Mouse (Mus musculus): ENCODE data around the gene Retreg1. TPM values are rescaled to one million over a fixed set of nuclear protein-coding genes. Genes with fewer than 3 reads are reported as not detected.

Gene Retreg1
- total RNA-seq, 4 experiments from 2014 or later: 197 to 344 (median 283) TPM

DNA sequence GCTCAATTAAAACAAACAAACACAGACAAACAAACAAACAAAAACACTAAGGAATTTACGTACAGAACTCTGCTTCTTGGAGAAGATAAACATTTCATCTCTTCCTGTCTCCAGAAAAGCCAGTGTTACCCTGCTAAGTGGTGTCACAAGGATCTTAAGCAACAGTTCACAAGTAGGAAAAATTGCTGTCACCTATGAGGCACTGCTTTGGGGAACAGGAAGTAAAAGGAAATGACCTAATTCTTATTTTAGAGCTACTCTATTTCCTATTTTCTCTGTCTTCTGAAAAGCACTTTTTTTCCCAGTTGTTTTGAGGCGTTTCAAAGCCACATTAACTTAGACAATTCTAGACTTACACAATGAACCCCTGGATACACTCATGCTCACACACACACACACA, 12.6 kb upstream of the Retreg1 start:
- no peak for DNase-seq (ENCODE audit: low spot score)

DNA sequence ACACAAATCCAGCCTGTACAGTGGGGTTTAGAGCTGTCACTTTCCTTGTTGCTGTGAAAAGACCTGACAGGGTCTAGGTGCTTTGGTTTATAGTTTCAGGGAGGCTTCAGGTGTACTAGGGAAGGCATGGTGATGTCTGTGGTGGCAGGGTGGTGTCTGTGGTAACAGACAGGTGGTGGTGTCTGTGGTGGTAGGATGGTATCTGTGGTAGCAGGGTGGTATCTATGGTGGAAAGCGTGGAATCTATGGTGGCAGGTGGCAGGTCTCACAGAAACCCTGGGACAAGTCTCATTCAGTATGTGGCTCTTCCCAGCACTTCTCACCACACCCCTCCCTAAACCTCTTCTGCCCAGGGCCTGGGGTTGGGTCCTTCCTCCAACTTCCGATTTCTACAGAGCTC, 8.7 kb upstream of the Retreg1 start:
- no peak for DNase-seq (ENCODE audit: low spot score)

DNA sequence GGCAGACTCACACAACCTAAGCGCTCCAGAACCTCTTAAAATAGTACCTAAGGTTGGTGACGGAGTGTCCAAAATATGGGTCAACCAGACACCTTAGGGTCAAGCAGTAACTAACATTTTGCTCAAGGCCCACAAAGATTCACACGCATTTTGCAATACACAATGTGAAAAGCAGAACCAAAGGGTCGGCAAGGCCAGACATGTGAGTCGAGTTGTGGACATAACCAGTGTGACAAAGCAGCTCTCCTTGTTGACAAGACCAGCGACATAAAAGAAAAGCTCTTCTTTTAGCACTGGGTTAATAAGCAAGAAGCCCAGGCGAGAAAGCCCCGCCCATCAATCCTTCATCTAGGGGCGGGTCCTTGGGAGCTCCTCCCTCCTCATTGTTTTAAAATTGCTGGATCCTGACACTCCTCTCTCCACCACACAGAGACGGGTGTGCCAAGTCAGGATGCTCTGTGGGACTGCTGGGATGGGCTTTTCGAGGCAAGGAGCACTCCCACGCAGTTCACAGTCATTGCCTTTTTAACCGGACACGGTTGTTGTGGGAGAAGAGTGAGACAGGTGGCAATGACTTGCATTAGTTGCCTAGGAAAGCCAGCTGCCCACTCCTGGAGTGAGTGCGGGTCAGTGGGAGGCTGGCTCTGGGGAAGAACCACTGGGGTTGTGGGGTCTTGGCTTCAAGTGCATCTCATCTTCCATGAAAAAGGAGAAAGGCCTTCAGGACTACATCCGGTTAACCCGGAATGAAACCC, 7.9 kb upstream of the Retreg1 start:
- no peak for DNase-seq (ENCODE audit: low spot score)

DNA sequence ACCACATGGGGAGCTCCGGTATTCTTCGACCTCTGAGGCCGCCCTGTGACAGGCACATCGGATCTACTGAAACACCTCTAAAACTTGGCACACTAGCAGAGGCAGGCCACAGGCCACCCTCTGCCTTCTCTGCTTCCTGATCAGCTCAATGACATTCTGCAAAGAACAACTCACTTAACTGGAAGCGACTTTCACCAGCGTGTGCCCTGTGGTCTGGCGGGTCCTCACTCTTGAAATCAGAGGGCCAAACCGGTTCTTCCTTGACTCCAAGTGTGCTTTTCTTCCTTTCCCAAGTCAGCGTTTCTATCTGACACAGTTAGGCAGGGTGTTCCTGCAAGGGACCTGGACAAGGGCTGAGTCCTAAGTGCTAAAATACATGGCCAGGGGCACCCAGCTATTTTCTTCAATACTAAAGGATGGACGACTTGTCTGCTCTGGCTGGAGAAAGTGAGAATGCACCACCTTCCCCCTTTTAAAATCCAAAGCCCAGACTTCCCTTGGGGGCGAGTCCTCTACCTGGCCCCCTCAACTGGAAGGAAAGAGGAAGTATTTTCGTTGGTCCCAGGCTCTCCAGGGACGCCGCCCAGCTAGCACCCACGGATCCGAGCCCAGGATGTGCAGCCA, 406 bp upstream of the Retreg1 start:
- no peak for DNase-seq (ENCODE audit: low spot score)

DNA sequence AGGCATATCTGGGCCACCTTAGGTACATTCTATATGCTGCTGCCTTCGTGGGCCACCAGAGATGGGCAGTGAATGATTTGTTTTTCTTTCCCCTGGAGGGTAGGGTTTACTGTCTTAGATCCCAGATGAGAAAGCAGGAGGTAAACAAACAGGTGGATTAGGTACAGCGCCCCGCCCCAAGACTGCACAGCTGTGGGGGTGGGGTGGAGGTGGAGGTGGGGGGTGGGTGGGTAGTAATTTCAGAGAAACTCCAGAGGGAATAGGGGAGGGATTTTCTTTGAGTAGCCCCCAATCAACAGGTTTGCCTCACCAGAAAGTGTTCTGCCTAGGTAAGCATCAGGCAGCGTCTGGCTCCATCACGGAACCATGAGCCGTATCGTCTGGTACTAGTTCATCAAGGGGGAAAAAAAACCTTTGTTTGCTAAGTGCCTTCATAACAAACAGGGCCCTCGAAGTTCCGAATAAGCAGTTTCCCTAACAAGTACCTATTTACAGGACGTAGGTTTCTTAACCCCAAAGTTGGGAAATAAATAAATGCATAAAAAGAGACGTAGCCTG, 1.1 kb downstream of the Retreg1 start:
- DNase-seq (ENCODE audit: low spot score): no peak

DNA sequence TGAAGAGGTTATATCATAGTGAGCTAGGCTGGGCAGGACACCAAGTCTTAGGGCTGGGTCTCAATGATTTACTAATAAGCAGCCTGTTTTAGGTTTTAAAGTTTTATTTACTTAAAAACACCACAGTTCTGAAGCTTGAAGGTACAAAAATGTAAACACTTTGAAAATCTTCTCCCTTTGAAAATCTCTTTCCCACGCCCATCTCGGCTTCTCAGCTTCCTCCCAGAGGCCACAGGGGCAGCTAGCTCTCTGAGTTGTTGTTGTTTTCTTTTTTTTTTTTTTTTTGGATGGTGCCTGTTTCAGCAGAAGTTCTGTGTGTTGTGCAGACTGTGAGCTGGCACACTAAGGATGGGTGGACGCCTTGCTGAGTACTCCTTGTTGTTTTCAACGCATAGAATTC, 1.8 kb downstream of the Retreg1 start:
- DNase-seq (ENCODE audit: low spot score): no peak

DNA sequence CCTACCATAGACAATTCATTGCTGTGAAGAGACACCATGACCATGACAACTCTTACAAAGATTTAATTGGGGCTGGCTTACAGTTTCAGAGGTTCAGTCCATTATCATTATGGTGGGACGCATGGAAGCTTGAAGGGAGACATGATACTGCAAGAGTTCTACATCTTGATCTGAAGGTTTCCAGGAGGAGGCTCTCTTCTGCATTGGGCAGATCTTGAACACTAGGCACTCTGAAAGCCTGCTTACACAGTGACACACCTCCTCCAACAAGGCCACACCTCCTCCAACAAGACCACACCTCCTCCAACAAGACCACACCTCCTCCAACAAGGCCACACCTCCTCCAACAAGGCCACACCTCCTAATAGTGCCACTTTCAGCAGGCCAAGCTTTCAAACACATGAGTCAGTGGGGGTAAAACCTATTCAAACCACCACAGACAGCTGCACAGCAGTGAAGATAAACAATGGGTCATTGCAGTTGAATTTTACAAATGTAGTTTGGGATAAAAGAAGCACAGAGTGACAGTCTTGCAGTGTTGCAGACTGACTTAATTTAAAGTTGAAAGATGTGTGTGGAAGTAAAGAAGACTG, 4.7 kb downstream of the Retreg1 start:
- no peak for DNase-seq (ENCODE audit: low spot score)

DNA sequence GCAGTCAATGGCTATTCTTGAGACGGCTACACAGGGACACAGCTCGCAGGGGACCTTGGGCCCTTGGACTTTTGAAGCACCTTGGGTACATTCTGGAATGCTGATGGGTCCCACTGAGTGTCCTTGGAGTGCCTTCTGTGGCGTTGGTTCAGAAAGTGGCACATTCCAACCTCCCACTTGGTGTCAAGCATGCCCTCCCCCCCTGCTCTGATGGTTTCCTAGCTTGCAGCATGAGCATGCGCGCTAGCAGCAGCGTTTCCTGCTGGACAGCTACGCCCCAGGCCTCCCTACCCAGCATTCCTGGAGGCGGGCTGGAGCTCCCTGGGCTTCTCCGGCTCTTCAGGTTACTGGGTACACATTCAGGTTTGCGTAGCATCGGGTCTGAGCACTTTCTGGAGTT, 7.6 kb downstream of the Retreg1 start:
- no peak for DNase-seq (ENCODE audit: low spot score)

DNA sequence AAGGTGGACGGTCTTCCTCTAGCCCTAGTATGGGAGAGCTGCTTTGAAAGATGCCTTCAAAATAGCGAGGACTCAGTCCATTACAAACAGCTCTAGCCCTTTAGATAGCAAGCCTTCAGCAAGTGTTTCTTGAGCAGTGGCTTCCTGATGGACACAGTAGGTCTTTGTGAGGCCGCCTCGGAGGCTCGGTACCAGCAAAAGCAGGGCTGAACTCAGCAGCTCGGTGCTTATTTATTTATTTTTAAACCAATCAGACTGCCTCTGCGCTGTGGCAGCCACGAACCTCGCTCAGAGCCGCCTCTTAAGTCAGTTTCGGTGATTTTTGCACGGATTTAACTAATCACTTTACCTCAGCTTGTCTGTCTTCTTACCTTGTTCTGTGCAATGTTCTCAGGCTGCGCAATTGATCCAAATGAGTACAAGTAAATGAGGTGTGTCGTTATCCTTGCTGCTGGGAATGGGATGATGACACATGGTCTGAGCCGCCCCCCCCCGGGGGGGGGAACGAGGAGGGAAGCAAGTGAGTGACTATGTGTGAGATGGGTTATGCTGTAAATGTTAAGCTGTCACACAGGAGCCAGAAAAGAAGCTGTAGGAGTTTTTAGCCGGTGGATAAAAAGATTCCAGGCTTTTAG, 11.4 kb downstream of the Retreg1 start:
- no peak for DNase-seq (ENCODE audit: low spot score)

DNA sequence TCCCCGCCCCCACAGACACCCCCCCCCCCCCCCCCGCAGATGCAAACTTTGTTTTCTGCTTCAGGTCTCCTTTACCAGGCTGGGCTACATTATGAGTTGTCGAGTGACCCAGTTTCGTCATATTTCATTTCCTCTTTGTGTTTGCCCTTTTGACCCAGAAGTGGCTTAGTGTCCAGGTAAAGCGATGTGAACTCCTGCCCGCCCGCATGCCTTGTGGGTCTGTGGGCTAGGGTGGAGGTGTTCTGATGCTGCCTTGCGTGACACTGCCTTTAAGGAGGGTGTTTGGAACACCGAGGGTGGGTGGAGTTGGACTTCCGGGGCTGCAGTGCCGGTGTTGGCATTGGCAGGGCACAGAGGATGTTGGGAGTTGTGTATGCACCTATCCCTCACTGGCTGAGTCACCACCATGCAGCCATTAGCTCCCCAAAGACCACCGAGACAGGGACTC, 15.7 kb downstream of the Retreg1 start:
- DNase-seq (ENCODE audit: low spot score): no peak

DNA sequence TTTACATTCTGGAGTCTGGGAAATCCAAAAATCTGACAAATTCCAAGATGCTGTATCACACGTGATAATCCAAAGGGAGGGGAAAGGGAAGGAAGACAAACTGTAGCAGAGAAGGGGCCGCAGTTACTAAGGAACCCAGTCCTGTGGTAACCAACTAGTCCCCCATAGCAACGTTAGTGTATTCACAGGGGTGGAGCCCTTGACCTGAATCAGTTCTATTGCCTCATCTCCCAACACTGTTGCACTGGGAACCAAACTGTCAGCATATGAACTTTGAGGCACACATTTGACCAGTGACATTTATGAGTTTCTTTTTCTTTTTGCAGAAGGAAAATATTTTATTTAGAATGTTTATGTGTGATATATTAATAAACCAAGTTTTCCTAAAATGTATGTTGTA, 16.5 kb downstream of the Retreg1 start:
- no peak for DNase-seq (ENCODE audit: low spot score)

DNA sequence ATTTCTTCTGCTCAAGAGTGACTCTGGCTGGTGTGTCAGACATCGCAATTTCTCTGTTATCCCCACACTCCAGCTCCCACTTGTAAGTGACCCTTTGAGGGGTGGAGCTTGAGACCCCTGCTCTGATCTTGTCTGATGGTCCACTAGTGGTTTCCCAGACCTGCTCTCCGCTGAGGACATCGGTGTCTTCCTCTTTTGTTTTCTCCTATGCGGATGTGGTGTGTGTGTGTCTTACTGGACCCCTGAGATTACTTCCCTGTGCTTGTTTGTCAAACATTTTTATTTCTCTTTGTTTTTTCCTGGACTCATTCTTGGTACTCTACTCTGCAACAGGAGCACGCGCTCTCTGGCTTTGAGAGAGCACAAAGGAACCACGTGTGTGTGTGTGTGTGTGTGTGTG, 18.9 kb downstream of the Retreg1 start:
- DNase-seq (ENCODE audit: low spot score): no peak

DNA sequence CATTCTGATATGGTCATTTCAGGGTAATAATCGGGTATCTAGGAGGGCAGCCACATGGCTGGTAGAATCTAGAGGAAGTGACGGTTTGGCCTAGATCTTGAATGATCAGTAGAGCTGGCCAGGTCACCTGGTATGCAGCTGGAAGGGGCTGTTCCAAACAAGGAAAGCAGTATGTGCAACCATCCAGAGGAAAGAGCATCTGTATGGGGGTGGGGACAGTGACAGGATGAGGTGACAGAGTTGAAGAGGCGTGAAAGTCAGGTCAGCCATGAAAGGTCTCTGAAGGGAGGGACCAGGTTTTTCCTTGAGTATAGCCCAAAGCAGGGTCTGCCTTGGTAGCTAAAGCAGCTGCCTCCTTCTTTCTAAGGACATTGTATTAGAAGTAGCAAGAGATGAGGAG, 22.6 kb downstream of the Retreg1 start:
- DNase-seq (ENCODE audit: low spot score): no peak

DNA sequence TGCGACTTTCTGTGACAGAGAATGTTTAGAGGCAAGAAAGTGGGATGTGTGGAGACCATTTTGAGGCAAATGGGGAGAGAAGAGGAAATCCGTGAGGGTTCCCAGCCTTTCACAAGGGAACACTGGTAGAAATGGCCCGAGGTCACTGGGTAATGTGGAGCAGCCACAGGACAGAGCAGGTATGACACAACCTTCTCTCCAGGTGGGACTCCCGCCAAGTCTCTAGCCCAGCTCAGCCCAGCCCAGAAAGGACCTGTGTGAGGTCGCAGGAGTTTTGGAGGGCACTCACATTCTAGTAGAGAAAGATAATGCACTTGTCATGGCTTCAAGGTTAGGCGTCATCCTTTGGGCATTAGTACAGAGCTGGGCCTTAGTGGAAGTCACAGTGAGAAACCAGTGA, 23.1 kb downstream of the Retreg1 start:
- DNase-seq (ENCODE audit: low spot score): no peak

DNA sequence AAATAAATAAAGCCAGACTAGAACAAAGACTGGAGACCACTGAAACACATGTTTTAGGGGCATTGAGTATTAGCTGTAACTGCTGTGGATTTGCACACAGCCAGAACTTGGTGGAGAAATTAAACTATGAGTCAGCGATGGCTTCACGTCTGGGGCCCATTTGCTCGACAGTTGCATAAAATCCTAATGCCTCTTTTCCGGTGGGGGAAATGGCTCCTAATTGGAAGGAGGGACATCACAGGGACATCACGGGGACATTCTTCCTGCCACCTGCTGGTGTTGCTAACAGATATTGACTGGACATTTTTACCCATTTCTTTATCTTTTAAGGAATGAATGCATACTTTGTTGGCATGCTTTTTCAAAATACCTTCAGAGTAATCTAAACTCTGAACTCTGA, 26.1 kb downstream of the Retreg1 start:
- DNase-seq (ENCODE audit: low spot score): no peak

DNA sequence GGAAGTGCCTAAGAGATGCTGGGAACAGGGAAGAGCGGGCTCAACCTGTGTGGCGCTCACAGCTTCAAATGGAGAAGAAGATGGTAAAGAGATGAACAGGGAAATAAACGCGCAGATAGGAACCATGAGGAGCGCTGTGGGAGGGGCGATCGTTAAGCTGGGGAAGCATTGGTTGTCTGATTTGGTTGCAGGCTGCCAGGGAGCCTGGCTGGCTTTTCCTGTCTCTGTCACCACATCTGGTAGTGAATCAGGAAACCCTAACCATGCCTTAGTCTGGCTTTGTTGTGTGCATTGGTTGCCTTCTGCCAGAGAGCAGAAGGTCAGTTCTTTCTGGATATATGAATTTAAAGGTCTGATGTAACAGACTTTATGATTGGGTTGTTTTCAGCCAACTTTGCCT, 28.5 kb downstream of the Retreg1 start:
- DNase-seq (ENCODE audit: low spot score): no peak

DNA sequence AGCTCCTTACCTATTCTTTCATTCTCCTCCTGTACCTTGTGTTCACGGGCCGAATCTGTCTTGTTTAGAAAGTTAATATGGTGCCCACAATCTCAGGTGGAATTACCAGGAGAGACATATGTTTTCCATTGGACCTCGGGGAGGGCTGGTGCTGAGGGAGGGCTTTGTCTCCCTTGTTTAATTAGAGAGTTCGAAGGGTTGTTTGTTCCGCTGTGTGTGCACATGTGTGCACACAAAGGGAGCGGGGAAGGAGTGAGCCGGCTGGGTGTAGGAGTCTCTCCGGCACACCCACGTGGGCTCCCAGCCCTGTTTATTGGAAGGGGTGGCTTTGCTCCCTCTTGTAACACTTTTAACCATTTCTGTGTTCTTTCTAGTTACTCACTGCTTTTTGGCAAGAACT, 29.1 kb downstream of the Retreg1 start:
- DNase-seq (ENCODE audit: low spot score): no peak

DNA sequence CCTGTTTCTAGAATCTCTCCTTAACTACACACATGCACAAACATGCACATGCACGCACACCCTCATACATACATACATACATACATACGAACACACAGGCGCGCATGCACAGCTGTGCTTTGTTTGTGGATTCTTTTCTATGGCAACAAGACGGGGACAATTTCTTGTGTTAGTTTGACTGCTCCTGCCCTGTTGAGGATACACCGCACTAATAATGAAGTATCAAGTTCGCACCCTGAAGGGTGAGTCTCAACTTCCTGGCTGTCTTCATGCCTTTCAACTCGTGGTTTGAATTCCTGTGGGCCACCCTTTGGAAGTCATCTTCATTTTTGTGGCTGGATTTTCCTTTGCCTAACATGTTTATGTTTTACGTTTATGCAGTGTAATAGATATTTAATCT, 29.7 kb downstream of the Retreg1 start:
- DNase-seq (ENCODE audit: low spot score): no peak

DNA sequence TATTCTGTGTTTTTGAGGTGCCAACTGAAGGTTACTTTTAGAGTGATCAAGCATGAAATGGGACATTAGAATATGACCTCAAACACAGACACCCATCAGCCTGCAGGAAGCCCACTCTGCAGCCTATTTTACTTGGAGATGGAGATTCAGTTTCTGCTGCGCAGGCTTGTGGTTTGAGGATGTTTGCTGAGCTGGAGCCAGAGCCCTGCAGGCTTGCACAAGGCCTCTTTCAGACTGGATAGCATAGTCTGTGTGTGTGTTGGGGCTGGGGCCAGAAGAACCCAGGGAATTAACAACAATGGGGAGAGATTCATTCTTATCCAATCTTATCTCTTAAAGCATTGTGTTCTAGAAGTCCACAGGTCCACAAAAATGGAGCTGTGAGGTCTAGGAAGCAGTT, 30.6 kb downstream of the Retreg1 start:
- no peak for DNase-seq (ENCODE audit: low spot score)

DNA sequence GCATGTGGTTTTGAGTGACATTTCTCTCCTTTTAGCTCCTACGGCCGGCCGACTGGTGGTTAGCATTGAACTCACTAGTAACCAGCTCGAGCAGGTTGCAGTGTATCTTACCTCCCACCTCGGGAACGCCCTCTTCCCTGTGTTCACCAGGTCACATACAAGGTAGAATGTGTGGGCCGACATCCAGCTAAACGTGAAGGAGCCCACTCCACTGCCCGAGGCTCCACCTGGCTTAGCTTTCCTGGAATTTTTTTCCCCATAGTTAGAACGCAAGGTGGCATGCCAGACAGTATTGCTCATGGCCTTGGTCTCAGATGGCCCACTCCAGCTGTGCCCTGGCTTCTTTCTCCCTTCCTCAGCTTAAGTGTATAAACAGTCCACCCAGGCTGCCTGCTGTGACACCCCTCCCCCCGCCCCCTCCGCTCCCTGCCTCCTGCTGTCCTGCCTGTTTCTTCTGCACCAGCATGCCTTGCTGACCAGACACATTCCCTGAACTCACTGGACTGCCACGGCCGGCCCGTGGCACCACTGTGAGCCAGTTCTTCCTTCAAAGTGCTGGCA, 33.7 kb downstream of the Retreg1 start:
- no peak for DNase-seq (ENCODE audit: low spot score)

DNA sequence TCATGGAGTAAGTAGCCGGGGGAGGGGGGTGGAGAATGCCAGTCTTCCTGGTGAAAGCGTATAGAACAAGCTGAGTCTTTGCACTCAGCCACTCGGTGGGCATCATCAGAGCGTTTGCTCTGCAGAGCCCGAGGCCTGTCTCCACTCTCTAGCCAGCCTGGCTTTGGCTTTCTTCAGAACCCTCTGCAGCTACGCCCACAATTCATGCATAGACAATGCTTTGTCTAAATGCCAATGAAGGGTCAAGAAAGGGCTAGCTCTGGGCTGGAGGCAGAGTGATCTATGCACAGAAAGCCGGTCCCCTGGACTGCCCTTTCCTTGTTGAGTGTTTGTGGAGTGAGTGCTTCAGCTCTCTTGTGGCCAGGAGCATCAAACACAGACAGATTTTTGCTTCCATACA, 34.8 kb downstream of the Retreg1 start:
- no peak for DNase-seq (ENCODE audit: low spot score)

DNA sequence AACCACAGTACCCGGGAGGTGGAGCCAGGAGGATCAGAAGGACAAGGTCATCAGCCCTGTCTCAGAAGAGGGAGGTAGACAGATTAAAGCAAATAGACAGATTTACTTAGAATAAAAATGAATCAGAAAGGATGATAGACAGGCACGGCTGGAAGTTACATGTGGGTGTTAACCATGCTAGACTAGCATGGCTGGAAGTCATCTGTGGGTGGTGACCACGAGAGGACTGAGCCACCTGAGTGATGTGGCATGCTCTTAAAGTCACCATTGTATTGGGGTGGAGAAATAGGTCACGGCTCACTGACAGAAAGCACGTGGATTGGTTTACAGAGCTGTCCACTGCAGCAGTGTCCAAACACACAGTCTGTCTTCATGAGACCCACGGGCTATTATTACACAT, 36.2 kb downstream of the Retreg1 start:
- DNase-seq (ENCODE audit: low spot score): no peak
